11 mouse cellular contexts compared by ENCODE assay signal in the genomic region with DNA sequence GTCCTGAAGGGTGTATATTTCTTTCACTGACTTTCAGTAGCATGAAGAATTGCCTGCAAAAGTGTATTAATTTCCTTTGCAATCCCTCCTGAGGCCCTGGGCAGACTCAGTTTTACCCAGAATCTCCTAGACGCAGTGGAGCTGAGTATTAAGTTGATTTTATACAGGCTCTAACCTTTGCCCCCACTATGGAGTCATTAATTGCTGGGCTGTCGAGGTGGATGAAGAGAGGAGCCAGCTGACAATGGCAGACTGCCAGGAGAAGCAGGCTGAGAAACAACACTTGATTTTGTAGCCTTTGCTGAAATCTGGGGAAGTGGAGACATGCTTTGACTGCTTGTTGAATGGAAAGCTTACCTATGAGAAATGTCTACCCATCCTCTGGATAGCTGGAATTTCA. TPM values are rescaled to one million over a fixed set of nuclear protein-coding genes. Genes with fewer than 3 reads are reported as not detected.
A peak's percentile ranks its signal among the peaks of the same experiment; 100 is the strongest.
DNase-seq lines count a peak whose midpoint lies in the region; ATAC-seq lines count a peak whose summit lies in the region.
"Had no signal": no experiment of that assay in that cellular context is flagged by ENCODE, and none has a peak within 500 bp of the region (broad histone marks: within the 10 kb centered on the region; RNA-seq: fewer than 3 reads in every experiment).

No protein-coding gene starts in this region.

- H3K4me1 ChIP-seq in forebrain, embryonic 14.5 days (ENCODE audit: control insufficient read depth, insufficient read depth, low read length): no peaks in the 10 kb centered on the region
- H3K4me1 ChIP-seq in forebrain, embryonic 15.5 days: no peaks in the 10 kb centered on the region
- H3K4me1 ChIP-seq in kidney, embryonic 15.5 days: no peaks in the 10 kb centered on the region
- H3K4me1 ChIP-seq: heart, embryonic 15.5 days had no signal

- H3K4me2 ChIP-seq in forebrain, embryonic 14.5 days (ENCODE audit: low read length): no peak overlapping the region
- H3K4me2 ChIP-seq in forebrain, embryonic 15.5 days (replicated peaks): no peak overlapping the region
- H3K4me2 ChIP-seq in kidney, embryonic 15.5 days: no peak overlapping the region
- H3K4me2 ChIP-seq: heart, embryonic 15.5 days had no signal

- H3K36me3 ChIP-seq in forebrain, embryonic 14.5 days (ENCODE audit: control insufficient read depth, insufficient read depth, low read length): no peaks in the 10 kb centered on the region
- no peaks in the 10 kb centered on the region for H3K36me3 ChIP-seq in forebrain, embryonic 15.5 days
- H3K36me3 ChIP-seq in kidney, embryonic 15.5 days: no peaks in the 10 kb centered on the region
- H3K36me3 ChIP-seq: heart, embryonic 15.5 days had no signal

- peak; percentile 11 for DNase-seq in forebrain, embryonic 14.5 days (ENCODE audit: low spot score)
- DNase-seq in ovary, postnatal 14 days (ENCODE audit: low spot score): peak; percentile 5
- DNase-seq in ovary, adult 18-20 months (ENCODE audit: low spot score): no peak
- peak; percentile 35 to 61 for DNase-seq in lung, postnatal 4 days
- no peak for DNase-seq in layer of hippocampus, adult 9-11 months
- no peak for DNase-seq in frontal cortex, postnatal 10 days (ENCODE audit: low spot score in 2 of 2)
- DNase-seq: thymus, adult 2 months had no signal

- H3K27me3 ChIP-seq in forebrain, embryonic 14.5 days (replicated peaks; ENCODE audit: control insufficient read depth, insufficient read depth, low read length): no peaks in the 10 kb centered on the region
- no peaks in the 10 kb centered on the region for H3K27me3 ChIP-seq in forebrain, embryonic 15.5 days
- H3K27me3 ChIP-seq in kidney, embryonic 15.5 days: no peaks in the 10 kb centered on the region
- H3K27me3 ChIP-seq: heart, embryonic 15.5 days had no signal

- H3K27ac ChIP-seq in forebrain, embryonic 14.5 days (ENCODE audit: low read depth, low read length): no peak overlapping the region
- no peak overlapping the region for H3K27ac ChIP-seq in forebrain, embryonic 15.5 days (replicated peaks)
- H3K27ac ChIP-seq in kidney, embryonic 15.5 days: no peak overlapping the region
- H3K27ac ChIP-seq: heart, embryonic 15.5 days; layer of hippocampus, adult 2 months had no signal

- 35% methylated on average over 2 of the region's 2 CpGs for whole genome bisulfite sequencing in forebrain, embryonic 14.5 days
- WGBS in forebrain, embryonic 15.5 days: 11% methylated on average over 2 of the region's 2 CpGs
- 18% methylated on average over 2 of the region's 2 CpGs for WGBS in kidney, embryonic 15.5 days

- ATAC-seq in forebrain, embryonic 14.5 days: no peak
- ATAC-seq in forebrain, embryonic 15.5 days (replicated peaks): no peak
- ATAC-seq in kidney, embryonic 15.5 days (replicated peaks; ENCODE audit: low FRiP score): peak; percentile 60

- no peak overlapping the region for H3K4me3 ChIP-seq in forebrain, embryonic 14.5 days (ENCODE audit: low read depth, low read length)
- no peak overlapping the region for H3K4me3 ChIP-seq in forebrain, embryonic 15.5 days
- no peak overlapping the region for H3K4me3 ChIP-seq in kidney, embryonic 15.5 days (replicated peaks)
- H3K4me3 ChIP-seq: heart, embryonic 15.5 days; layer of hippocampus, adult 2 months had no signal

- H3K9ac ChIP-seq in forebrain, embryonic 14.5 days (ENCODE audit: low read length): no peak overlapping the region
- no peak overlapping the region for H3K9ac ChIP-seq in forebrain, embryonic 15.5 days (replicated peaks)
- H3K9ac ChIP-seq in kidney, embryonic 15.5 days: no peak overlapping the region
- H3K9ac ChIP-seq: heart, embryonic 15.5 days had no signal

- no peaks in the 10 kb centered on the region for H3K9me3 ChIP-seq in forebrain, embryonic 14.5 days (replicated peaks; ENCODE audit: control insufficient read depth, low read length)
- H3K9me3 ChIP-seq in forebrain, embryonic 15.5 days: no peaks in the 10 kb centered on the region
- H3K9me3 ChIP-seq in kidney, embryonic 15.5 days (replicated peaks): no peaks in the 10 kb centered on the region
- H3K9me3 ChIP-seq: heart, embryonic 15.5 days had no signal

RNA-seq across cellular contexts. Expression of a gene that starts 18.8 kb away (rescaled TPM):
- polyA plus RNA-seq in forebrain, embryonic 14.5 days (2014; fragmentation: Nextera tagmentation; extraction: Ambion mirVana): 61.0 and 85.3 TPM in 2 replicates
- polyA plus RNA-seq in forebrain, embryonic 15.5 days (2015; fragmentation: Nextera tagmentation; extraction: Ambion mirVana): 78.1 and 90.4 TPM in 2 replicates
- 35.3 and 37.4 TPM in 2 replicates for polyA plus RNA-seq in kidney, embryonic 15.5 days (2015; fragmentation: Nextera tagmentation; extraction: Ambion mirVana)

RNA-seq across cellular contexts. Expression of a gene that starts 20.8 kb away (rescaled TPM):
- 206 and 225 TPM in 2 replicates for polyA plus RNA-seq in forebrain, embryonic 14.5 days (2014; fragmentation: Nextera tagmentation; extraction: Ambion mirVana)
- polyA plus RNA-seq in forebrain, embryonic 15.5 days (2015; fragmentation: Nextera tagmentation; extraction: Ambion mirVana): 157 and 182 TPM in 2 replicates
- polyA plus RNA-seq in kidney, embryonic 15.5 days (2015; fragmentation: Nextera tagmentation; extraction: Ambion mirVana): 79.1 and 82.6 TPM in 2 replicates

RNA-seq across cellular contexts. Expression of a gene that starts 53.6 kb away (rescaled TPM):
- 515 and 569 TPM in 2 replicates for polyA plus RNA-seq in forebrain, embryonic 14.5 days (2014; fragmentation: Nextera tagmentation; extraction: Ambion mirVana)
- 618 and 628 TPM in 2 replicates for polyA plus RNA-seq in forebrain, embryonic 15.5 days (2015; fragmentation: Nextera tagmentation; extraction: Ambion mirVana)
- polyA plus RNA-seq in kidney, embryonic 15.5 days (2015; fragmentation: Nextera tagmentation; extraction: Ambion mirVana): 83.0 and 87.4 TPM in 2 replicates

Comparison
In these comparisons a context has a peak if more than half of its experiments do, and no peak if none do; other contexts are left out.
1. DNase-seq: peak in forebrain, embryonic 14.5 days (single experiment), ovary, postnatal 14 days (single experiment) and lung, postnatal 4 days (2 of 2); none in ovary, adult 18-20 months (single experiment), layer of hippocampus, adult 9-11 months (single experiment) and frontal cortex, postnatal 10 days (0 of 2).